Mouse (Mus musculus) testis, postnatal 14 days (tissue): ENCODE measurements around the gene Bad.

Experiments used
- DNase-seq: peaks from one replicate; pipeline ENCODE4 v3.0.0; 2021; ENCODE audit warnings: low spot score

Gene Bad

DNA sequence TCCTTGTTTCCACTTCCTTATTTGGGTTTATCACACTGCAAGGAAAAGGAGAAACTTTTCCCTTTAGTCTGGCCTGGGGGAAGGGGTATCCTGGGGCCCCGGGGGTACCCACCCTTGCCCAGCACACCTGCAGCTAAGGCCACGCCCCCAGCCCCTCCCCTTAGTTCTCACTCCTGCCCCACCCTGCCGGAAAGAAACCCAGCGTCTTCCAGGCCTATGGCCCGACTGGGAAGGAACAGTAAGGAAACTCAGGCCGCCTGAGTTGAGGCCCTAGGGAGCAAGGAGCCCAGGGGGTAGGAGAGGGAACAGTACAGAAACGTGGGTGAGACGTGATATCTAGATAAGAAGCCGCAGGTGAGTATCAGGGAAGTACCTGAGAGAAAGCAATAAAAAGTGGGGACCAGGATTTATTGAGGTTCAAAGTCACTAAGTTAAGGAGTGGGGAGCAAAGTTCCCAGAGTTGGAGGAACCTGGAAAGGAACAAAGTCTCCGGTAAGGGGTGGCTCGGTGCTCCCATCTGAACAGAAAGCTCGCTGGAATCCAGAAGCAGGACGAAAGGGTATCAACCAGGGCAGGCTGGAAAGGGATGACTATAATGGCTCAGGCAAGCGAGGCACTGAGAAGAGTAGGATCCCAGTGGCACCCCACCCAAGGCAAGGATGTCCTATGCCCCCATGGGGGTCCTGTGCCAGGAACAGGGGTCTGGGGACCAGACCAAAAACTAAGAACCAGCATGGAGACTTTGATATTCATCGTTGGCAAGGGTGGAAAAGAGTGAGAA lies 27.0 kb downstream of the Bad start:
- DNase-seq: no peak

DNA sequence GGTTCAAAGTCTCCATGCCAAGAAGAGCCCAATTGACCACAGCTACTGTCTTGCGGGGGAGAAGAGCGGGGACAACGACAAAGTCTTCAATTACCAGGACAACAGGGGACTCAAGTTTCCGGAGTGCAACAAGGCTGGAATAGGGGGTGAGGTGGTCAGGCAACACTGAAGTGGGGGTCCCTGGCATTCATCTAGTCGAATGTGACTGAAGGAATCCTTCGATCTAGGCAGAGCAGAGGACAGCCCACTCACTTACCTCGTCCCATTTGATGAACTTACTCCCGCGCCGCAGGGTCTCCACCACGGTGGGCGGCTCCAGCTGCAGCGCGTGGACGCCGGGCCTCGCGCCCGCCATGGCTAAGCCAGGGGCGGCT lies 27.6 kb downstream of the Bad start:
- DNase-seq: no peak

DNA sequence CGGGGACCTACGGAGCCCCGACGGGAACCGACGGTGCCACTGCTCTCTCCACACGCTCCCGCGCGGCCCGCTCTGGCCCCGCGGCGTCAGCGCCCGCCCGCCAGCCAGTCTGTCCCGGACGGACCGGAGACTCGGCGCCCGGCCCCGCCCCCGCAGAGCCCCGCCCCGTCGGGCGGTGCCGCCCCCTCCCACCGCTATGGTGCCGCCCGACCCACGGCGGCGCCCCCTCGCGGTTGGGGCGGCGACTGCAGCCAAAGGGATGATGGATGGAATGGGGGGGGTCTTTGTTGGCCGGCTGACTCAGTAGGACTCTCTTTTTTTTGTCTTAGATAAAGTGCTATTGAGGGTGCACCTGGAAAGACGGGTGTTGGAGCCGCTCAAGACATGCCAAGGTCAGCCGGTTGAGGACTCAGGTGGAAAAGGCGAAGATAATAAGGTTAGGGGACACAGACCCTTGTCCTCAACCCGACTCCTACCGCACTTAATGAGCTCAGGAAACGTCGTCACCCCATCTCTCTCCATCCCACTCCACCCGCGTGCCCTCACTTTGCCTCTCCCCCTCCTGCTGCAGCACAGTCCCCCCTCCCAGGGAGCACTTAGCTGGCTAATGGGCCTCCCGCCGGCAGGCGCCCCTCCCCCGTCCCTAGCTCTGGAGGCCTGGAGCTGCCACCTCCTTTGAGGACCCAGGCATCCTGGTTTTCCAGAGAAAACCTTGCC lies 28.2 kb downstream of the Bad start:
- peak; percentile 69 for DNase-seq

DNA sequence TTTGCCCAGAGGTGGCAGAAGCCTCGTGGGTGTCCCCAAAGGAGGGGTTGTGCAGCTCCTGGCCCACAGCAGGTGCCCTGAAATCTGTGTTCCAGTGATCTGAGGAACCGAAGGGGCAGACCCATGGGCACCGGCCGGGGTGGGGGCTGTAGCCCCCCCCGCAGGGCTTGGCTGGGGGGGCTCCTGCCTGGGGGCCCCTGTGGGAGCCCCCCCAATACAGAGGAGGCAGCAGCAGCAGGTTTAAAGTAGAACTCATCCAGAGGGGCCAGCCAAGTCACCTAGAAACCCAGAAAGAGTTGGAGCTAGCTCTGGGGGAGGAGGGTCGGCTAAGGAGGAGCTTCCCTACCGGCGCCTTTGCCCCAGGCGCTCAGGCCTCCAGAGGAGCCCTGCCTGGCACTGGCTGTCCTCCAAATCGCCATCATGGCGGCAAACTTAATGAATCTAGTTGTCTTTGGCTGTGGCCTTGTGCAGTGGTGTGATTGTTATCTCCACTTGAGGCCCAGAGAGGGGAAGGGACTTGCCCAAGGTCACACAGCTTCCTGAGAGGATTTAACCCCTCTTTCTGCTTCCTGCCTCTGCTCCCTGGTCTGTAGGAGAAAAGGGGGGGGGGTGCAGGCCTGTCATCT lies 28.9 kb downstream of the Bad start:
- peak; percentile 56 for DNase-seq

DNA sequence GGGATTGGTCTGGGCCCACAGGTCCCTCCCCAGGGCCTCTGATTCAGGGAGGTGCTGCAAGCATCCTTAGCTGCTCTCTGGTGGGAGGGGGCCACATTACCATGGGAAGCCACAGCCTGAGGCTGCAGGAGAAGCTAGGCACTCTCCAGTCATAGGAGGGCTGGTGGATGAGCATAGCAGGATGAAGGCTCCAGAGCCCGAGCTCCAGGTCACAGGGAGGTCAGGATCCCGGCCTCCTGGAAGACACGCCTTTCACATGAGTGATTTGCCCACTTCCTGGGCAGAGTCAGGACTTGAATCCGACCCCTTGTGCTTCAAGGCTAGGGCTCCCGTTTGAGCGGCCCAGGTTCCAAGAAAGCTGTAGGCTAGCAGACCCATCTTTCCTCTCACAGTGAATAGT lies 30.0 kb downstream of the Bad start:
- no peak for DNase-seq

DNA sequence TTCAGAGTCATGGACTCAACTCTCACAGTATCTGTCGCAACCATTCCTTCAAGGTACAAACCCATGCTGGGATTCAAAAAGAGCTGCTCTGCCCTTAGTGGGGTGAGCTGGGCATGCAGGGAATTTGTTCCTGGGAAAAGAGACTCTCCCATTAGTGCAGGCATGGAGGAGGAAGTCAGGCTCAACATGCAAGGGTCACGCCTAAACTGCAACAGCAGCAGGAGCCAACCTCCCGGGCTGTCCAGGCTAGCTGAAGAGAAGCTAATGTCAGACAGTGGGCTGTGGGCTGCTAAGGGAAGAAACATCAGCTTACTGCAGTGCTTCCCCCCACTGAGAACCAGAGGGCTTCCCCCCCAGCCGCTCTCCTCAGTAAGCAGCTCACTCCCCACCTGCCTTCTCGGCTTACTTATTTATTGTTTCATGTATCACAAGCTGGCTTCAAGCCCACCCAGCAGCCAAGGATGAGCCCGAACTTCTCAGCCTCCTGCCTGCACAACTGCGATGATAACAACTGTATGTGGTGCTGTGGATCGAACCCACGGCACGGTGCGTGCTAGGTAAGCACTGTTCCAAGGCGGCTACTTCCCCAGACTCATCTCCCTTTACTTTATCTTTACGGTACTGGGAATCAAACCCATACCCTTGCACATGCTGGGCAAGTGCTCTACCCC lies 30.7 kb downstream of the Bad start:
- no peak for DNase-seq

DNA sequence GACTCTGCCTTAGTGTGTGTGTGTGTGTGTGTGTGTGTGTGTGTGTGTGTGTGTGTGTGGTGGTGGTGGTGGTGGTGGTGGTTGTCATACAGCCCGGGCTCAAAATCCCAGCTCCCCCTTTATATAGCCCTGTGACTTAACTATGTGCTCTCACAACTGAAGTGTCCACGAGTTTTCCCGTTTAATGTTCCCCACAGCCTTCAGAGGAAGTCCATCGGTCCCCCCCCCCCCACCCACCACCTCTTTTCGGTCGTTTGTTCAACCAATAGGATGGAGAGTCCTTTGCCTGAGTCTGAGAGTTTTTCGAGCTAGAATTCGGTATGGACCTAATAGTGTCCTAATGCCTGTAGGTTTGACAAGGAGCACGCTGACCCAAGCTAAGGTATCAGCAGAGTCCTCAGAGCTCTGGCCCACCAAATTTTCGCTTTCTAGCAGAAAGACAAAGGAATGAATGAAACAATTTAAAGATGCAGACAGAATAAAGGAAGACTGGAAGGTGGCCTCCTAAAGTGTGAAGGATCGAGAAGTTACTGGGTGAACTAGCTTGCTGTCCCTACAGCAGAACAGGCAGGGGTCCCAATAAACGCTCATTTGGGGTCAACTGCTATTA lies 32.0 kb downstream of the Bad start:
- no peak for DNase-seq

DNA sequence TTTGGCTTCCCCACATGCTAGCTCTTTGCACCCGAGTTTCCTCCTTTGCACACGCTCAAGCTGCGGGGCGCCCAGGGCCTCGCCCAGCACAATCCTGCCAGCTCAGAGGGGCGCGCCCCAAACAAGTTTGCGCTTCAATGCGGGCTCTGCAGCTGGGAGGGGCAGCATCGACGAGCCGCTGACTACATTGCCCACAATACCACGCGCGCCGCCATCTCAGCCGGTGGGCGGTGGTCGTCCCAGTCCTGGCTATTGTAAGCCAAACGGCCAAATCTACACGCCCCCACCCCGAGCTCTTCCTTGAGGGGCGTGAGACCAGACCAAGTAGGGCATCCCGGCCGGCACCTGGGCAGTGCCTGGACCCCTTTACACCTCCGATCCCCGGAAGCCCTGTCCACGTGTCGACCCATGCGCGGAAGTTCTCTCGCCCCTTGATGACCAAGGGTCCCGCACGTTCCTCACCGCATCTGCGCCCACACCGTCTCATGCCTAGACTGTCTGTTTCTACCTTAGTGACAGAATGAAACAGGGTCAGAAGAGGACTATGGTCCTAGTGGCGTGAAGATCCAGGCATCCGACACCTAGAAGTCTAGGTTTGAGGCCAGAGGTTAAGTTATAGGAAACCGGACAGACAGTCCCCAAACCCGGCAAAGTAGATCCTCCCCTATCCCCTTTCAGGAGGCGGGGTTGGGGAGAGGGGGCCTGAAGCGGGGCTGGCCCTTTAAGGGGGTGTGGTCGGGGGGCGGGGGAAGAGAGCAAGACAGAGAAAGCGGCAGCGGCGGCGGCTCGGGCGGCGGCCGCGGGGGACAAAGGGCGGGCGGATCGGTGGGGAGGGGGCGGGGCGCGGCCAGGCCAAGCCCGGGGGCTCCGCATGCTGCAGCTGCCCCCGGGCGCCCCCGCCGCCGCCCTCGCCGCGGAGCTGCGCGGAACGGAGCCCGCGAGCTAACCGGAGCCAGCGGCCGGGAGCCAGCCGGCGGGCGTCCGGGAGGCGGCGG lies 32.8 kb downstream of the Bad start, which contains the start of gene Ppp1r14b:
Gene Ppp1r14b, plus strand, starts transcription at position 758 of the 995 bp plus-strand sequence.
- DNase-seq: peak; percentile 84

DNA sequence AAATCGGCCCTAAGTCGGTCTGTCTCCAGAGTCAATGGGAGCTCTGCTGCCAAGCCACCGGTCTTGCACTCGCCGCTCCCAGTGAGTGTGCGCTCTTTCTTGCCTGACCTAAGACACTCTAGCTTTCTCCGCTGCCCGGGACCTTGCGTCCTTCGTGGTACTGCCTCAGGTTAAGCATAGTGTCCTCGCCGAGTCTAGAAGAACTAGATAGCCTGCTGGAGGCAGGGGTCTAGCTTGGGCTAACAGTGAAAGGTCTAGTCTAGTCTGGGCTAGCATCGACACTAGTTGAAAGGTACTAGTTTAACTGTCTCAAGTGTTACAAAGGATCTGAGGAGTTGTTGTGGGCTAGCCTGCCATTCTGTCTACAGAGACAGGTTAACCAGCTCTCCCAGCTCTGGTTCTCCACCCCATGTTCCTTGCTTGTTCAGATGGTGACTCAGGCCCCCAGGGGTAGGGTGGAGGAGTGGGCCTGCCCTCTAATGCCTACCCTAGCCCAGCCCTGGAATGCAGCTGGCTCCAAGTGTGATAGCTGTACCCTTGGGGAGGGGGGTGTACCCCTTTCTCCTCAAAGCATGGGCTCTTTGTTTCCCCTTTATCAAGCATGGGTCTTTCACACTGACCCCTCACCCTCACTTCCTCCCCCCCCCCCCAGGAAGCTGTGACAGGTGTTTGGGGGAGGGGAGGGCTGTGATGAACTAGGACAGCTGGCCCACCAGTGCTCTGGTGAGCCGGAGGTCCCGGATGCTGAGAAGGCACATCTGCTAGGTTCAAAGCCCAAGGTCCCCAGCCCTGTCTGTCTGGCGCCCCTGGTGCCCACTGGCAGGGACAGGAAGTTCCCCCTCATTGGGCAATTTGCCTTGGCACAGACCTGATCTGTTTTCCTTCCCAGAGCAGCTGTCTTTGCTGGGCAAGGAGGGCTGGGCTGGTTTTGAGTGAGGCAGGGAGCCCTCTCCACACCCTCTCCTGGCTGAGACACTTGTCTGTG lies 34.2 kb downstream of the Bad start, which contains the start of gene Plcb3:
Gene Plcb3, minus strand, starts transcription at position 934 of the 985 bp plus-strand sequence.
- peak; percentile 67 for DNase-seq

DNA sequence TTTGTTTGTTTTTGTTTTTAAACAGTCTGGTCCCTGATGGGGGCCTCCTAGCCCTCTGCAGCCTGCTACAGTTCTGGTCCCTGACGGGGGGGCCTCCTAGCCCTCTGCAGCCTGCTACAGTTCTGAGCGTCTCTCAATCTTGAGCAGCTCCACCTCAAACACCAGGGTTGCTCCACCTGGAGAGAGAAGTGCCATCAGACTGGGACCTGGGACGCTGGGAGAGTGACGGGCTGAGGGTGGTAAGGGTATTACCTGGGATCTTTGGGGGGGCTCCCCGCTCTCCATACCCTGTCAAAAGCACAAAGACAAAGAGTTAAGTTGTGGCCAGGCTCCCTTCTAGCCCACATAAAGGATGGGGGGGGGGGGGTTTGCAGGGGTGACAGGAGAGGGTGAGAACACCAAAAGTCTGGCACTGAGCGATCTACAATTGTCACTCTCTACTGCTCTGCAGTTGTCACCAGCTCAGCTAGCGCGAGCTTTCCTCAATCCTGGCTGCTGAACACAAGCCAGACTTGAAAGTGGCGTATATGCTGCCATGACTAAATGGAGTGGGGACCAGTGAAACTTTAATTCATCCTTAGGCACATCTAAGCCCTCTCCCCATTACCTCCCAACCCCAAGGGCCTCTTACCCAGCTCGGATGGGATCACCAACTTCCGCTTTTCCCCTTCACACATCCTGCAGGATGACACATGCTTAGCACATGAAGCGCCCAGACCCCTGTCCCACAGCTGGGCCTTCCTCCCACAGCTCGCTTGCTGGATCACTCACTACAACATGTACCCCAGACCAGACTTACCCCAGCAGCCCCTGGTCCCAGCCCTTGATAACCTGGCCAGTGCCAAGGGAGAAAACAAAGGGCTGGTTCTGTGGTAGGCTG lies 36.3 kb downstream of the Bad start:
- no peak for DNase-seq

DNA sequence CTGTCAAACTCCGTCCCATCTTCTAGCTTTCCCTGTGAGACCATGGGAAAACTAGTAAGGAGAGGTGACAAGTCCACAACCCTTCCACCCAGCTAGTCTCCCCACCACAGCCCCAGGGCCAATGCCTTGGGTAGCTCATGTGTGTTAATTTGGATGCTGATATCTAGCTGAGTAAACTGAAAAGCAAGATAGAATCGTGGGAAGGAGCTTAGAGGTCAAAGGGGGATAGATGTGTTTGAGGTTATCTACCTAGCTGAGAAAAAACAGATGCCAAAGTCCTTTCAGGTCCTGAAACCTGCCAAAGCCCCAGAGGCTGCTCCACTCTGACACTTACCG lies 36.9 kb downstream of the Bad start:
- DNase-seq: no peak

DNA sequence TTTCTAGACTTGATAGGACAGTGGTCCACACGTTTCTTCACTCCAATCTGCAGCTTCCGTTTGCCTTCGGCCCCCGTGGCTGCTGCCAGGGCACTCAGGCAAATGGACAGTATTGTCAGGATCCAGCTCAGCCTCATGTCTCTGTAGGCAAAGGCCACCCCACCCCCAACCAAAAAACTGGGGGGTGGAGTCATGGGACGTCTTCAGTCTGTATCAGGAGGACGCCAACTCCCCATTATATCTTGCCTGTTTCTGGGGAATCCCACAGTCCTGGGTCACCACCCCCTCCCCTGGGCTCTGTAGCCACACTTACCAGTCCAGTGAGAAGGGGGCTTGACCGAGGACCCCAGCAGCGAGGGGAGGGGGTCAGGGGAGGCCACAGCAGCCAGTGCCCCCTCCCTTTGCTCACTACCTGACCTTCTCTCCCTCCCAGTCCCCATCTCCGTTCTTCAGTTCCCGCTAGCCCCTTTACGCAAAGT lies 37.4 kb downstream of the Bad start:
- DNase-seq: peak; percentile 54

DNA sequence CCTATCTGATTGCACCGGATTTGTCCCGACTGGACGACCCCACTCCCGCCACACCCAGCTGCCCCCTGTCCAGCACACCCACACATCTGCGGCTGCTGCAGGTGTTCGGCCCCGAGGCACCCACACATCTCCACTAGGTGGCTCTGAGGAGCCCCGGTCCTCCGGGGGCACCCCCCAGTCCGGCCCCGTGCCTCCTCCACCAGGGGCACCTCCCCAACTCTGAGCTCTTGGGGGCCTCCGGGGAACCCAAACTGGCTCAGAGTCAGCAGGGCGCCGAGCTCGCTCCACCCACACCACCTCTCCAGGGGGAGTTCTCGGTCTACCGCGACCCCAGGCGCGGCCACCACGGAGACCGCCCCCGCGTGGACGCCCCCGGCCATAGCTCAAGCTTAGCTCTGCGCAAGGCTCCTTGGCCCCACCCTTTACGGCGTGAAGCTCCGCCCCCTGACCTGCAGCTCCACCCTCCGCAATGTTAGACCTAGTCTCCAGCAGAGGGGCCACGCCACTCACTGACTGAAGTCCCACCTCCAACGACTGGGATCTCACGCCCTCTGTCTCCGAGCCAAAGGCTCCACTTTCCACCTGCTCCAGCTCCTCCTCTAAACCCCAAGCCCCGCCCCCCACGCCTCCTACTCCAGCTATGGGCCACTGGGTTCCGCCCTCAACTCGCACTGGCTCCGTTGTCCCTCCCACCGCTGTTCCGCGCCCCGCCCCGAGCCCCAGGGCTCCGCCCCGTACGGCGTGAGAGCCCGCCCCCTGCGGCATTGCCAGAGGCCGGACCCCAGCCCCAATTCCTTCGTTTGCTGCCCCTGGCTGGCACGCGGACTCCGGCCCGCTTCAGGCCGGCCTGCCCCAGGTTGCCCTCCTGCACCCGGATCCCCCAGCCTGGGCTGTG lies 38.1 kb downstream of the Bad start:
- DNase-seq: peak; percentile 99

DNA sequence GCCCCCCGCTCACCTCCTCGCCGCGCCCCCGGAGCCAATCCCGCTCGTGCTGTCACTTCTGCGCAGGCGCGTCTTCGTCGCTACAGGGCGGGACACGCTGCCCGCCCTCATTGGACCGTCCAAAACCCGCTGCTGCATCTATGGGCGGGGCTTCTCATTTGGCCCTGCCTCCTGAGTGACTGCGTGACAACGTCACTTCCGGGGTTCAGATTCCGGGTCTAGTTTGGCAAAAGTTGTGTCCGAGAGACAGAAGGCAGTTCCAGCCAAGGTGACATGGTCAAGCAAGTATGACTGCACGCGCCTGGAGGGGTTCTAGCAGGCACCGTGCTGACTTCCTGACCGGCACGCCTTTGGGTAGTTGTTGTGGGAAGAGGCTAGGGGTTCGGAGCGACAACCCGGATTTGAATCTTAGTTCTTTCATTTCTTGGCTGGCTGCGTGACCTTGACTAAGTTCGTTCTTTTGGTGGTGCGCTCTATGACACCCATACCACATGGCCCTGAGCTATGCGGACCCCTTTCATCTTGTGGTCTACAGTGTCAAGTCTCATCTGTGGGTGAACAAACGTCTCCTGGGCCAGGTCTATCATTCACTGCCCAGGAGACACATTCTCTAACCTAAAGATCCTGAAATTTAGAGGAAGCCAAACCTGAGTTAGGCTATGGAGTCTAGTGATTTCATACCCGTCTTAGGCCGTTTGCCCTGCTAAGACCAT lies 38.9 kb downstream of the Bad start, which contains the start of gene Fkbp2:
Gene Fkbp2, minus strand, starts transcription at position 121 of the 713 bp plus-strand sequence.
- DNase-seq: peak; percentile 98

DNA sequence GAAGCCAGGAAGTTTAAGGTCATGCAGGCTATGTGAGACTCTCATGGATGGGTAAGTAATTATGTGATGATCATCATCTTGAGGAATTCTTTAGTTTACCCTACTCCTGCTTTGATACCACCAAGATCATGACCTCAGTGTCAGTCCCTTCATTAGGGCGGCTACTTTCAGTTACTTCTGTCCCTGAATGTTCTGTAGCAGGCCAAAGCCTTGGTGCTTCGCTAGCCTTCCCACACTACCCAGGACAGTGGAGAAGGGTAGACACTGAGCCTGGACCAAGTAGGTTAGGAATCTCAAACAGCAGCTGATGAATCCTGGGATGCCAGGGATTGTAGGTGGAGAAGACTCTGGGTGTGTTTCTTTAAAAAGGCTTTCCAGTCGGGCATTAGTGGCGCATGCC lies 39.8 kb downstream of the Bad start:
- no peak for DNase-seq

DNA sequence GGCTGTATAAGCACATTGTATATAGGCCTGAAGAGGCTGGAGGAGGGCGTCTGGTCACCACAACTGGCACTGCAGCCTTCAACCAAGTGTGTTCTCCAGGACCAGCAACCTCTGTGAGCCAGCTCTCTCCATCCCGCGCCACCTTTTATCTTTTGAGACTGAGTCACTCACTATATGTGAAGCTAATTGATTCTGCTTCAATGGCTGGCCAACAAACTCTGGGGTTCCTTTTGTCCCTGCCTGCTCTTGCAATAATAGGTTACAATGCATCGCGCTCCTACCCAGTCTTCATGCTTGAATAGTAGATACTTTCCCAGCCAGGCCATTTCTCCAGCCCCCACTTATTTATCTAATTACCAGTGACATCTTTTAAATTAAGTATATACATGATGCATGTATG lies 42.0 kb downstream of the Bad start:
- DNase-seq: no peak

DNA sequence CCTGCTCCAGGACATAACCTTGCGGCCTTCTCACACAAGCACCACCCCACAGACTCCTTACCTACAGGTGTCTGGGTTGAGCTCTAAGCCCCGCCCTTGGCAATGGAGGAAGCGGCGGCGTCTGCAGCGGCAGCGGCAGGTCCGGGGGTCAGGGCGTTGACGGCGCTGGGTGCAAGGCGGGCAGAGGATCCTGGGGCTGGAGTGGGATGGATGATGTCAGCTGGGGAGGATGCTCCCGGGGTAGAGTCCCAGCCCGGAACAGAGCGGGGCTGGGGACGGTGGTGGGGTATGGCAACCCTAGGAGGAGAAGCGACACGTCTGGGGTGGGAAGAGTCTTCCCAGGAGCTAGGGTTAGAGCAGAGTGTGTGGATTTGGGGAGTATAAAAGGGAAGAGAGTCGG lies 43.6 kb downstream of the Bad start:
- DNase-seq: no peak
